Mouse (Mus musculus) embryonic facial prominence, embryonic 14.5 days (tissue): ENCODE results near the gene Gdf15. TPM values are rescaled to one million over a fixed set of nuclear protein-coding genes. Genes with fewer than 3 reads are reported as not detected.
A peak's percentile ranks its signal among the peaks of the same experiment; 100 is the strongest.

Experiments
- ATAC-seq: fragments of 200-750 bp; cut with Nextera tagmentation; 2 replicates; pipeline ENCODE4 v1.8.0; 2017; ENCODE audit warnings: low read depth, moderate number of reproducible peaks, moderate TSS enrichment
- DNase-seq: peaks from one replicate; pipeline ENCODE4 v3.0.0-alpha.2; 2015; ENCODE audit warnings: low spot score
- H3K27ac ChIP-seq: fragments of 300-500 bp; sonication (generic); replicated peaks from 2 replicates; pipeline ENCODE4 v1.5.1; 2014; ENCODE audit warnings: low read depth, mild to moderate bottlenecking, low read length, moderate library complexity
- H3K27me3 ChIP-seq: fragments of 300-500 bp; sonication (generic); replicated peaks from 2 replicates; pipeline ENCODE4 v1.6.1; 2014; ENCODE audit warnings: low read length; ENCODE audit not compliant: control insufficient read depth, insufficient read depth
- H3K36me3 ChIP-seq: fragments of 300-500 bp; sonication (generic); 2 replicates; pipeline ENCODE4 v1.6.1; 2014; ENCODE audit warnings: low read length, mixed read lengths; ENCODE audit not compliant: control insufficient read depth, insufficient read depth
- H3K4me1 ChIP-seq: fragments of 300-500 bp; sonication (generic); 2 replicates; pipeline ENCODE4 v1.6.1; 2014; ENCODE audit warnings: antibody characterized with exemption, low read length; ENCODE audit not compliant: control insufficient read depth, insufficient read depth
- H3K4me2 ChIP-seq: fragments of 300-500 bp; sonication (generic); 2 replicates; pipeline ENCODE4 v1.6.1; 2014; ENCODE audit warnings: low read depth, mild to moderate bottlenecking, low read length, moderate library complexity, mixed read lengths
- H3K4me3 ChIP-seq: fragments of 300-500 bp; sonication (generic); 2 replicates; pipeline ENCODE4 v1.5.1; 2014; ENCODE audit warnings: low read depth, mild to moderate bottlenecking, low read length
- H3K9ac ChIP-seq: fragments of 300-500 bp; sonication (generic); 2 replicates; pipeline ENCODE4 v1.6.1; 2014; ENCODE audit warnings: low read depth, mild to moderate bottlenecking, low read length, moderate library complexity, mixed read lengths
- H3K9me3 ChIP-seq: fragments of 300-500 bp; sonication (generic); 2 replicates; pipeline ENCODE4 v1.6.1; 2016; ENCODE audit warnings: low read length; ENCODE audit not compliant: control insufficient read depth
- WGBS: fragments of 180-500 bp; shearing (Covaris S2); extraction: QIAGEN DNeasy Blood & Tissue Kit; methylation state at CpG from one replicate; pipeline ENCODE4 v1.1.7; 2014; 5-methylcytosine and 5-hydroxymethylcytosine counted together
- polyA plus RNA-seq: library from polyadenylated mRNA; unstranded; fragments of >200 nt; fragmentation: Nextera tagmentation; extraction: Ambion mirVana; gene quantifications from 2 replicates; pipeline ENCODE4 v1.2.1, GENCODE M21; 2014

The Gdf15 gene
- polyA plus RNA-seq, 1 experiment from 2014 or later, result 0.28 TPM

DNA sequence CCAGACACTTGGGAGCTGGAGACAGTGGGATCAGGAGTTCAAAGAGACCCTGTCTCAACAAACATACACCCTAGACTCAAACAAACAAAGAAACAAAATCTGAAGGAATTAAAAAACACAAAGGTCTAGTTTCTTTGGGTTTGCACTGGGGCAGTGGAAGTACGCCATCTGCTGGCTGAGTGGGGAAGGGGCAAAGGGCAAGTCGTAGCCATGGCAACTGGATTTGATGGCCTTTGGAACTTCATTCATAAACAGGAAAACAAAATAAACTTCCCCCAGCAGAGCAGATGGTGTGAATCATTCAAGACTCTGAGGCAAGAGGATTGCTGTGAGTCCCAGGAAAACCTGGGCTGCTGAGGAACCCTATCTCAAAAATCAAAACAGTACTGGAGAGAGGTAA is 21.0 kb upstream of the Gdf15 start:
- WGBS, result 63% methylated on average over 2 of the region's 2 CpGs
- no peaks in the 10 kb centered on the region for H3K27me3 ChIP-seq
- H3K27ac ChIP-seq, result no peak overlapping the region
- H3K4me1 ChIP-seq, result peaks cover 10% of the 10 kb centered on the region; the same call in 1 of the 2 replicates
- H3K4me2 ChIP-seq, result no peak overlapping the region
- ATAC-seq (no peak), DNase-seq (no peak)
- no peaks in the 10 kb centered on the region for H3K9me3 ChIP-seq
- H3K36me3 ChIP-seq, result peaks cover 68% of the 10 kb centered on the region
- H3K9ac ChIP-seq, result no peak overlapping the region
- no peak overlapping the region for H3K4me3 ChIP-seq

GRCm38 (mm10) chr8:70650351-70650750 is 18.1 kb upstream of the Gdf15 start:
- no peaks in the 10 kb centered on the region for H3K27me3 ChIP-seq
- H3K4me1 ChIP-seq, result peaks cover 5% of the 10 kb centered on the region; the same call in 1 of the 2 replicates
- H3K27ac ChIP-seq, result no peak overlapping the region
- WGBS, result 95% methylated on average over 17 of the region's 17 CpGs
- DNase-seq (no peak), ATAC-seq (no peak)
- H3K9ac ChIP-seq, result no peak overlapping the region
- peaks cover 49% of the 10 kb centered on the region for H3K36me3 ChIP-seq
- no peak overlapping the region for H3K4me2 ChIP-seq
- no peak overlapping the region for H3K4me3 ChIP-seq
- H3K9me3 ChIP-seq, result no peaks in the 10 kb centered on the region

DNA sequence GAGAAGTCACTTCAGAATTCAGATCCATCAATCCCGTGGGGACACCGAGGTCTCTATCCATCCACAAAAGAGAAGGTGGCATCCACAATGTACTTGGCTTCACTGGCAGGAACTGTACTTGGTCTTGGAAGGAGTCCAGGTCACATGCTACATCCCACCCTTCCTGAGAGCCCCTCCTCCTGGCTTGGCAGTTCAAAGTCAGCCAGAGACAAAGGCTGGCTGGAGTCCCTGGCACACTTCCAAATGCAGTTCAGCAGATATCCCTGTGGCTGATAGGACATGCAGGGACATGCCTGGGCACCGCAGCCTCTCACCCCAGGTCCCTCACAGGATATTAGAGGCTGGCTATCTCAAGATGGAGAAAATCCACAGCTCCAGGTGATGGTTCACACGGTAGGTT is 17.1 kb upstream of the Gdf15 start:
- no peaks in the 10 kb centered on the region for H3K9me3 ChIP-seq
- H3K4me1 ChIP-seq, result peaks cover 5% of the 10 kb centered on the region; the same call in 1 of the 2 replicates
- no peak overlapping the region for H3K4me3 ChIP-seq
- DNase-seq (peak; percentile 95), ATAC-seq (peak; percentile 61)
- 45% methylated on average over 4 of the region's 4 CpGs for WGBS
- H3K4me2 ChIP-seq, result no peak overlapping the region
- peak overlapping the region; percentile 7; the same call in 1 of the 2 replicates for H3K27ac ChIP-seq
- H3K27me3 ChIP-seq, result no peaks in the 10 kb centered on the region
- no peak overlapping the region for H3K9ac ChIP-seq
- H3K36me3 ChIP-seq, result peaks cover 40% of the 10 kb centered on the region

GRCm38 (mm10) chr8:70648921-70649320 is 16.7 kb upstream of the Gdf15 start:
- no peaks in the 10 kb centered on the region for H3K9me3 ChIP-seq
- H3K4me2 ChIP-seq, result no peak overlapping the region
- peaks cover 5% of the 10 kb centered on the region; the same call in 1 of the 2 replicates for H3K4me1 ChIP-seq
- no peak overlapping the region for H3K4me3 ChIP-seq
- no peak overlapping the region for H3K9ac ChIP-seq
- no peaks in the 10 kb centered on the region for H3K27me3 ChIP-seq
- ATAC-seq (no peak), DNase-seq (no peak)
- WGBS, result 56% methylated on average over 3 of the region's 3 CpGs
- peaks cover 36% of the 10 kb centered on the region for H3K36me3 ChIP-seq
- H3K27ac ChIP-seq, result peak overlapping the region; percentile 1; the same call in 1 of the 2 replicates

- H3K36me3 ChIP-seq, result peaks cover 35% of the 10 kb centered on the region
- no peak overlapping the region for H3K9ac ChIP-seq
- 42% methylated on average over 1 of the region's 1 CpGs for WGBS
- no peak overlapping the region for H3K4me3 ChIP-seq
- H3K27ac ChIP-seq, result no peak overlapping the region
- H3K27me3 ChIP-seq, result no peaks in the 10 kb centered on the region
- ATAC-seq (no peak), DNase-seq (no peak)
- no peak overlapping the region for H3K4me2 ChIP-seq
- peaks cover 5% of the 10 kb centered on the region; the same call in 1 of the 2 replicates for H3K4me1 ChIP-seq
- H3K9me3 ChIP-seq, result no peaks in the 10 kb centered on the region
Observed at GRCm38 (mm10) chr8:70648164-70648442, 15.8 kb upstream of the Gdf15 start.

- Histone ChIP-seq H3K9me3 (no peaks in the 10 kb centered on the region), H3K9ac (peak overlapping the region; percentile 28; the same call in 1 of the 2 replicates), H3K27me3 (no peaks in the 10 kb centered on the region), H3K27ac (peak overlapping the region; percentile 49; the same call in 1 of the 2 replicates), H3K4me1 (peaks cover 5% of the 10 kb centered on the region; the same call in 1 of the 2 replicates), H3K4me3 (no peak overlapping the region), H3K36me3 (peaks cover 31% of the 10 kb centered on the region), H3K4me2 (no peak overlapping the region)
- WGBS, result 30% methylated on average over 8 of the region's 8 CpGs
- DNase-seq (peak; percentile 35), ATAC-seq (peak; percentile 20; the same call in 1 of the 2 replicates)
Observed at GRCm38 (mm10) chr8:70647343-70648163, 15.3 kb upstream of the Gdf15 start.

GRCm38 (mm10) chr8:70646775-70647174 is 14.5 kb upstream of the Gdf15 start:
- Histone ChIP-seq H3K27ac (no peak overlapping the region), H3K9me3 (no peaks in the 10 kb centered on the region), H3K27me3 (no peaks in the 10 kb centered on the region), H3K4me2 (no peak overlapping the region), H3K4me1 (peaks cover 5% of the 10 kb centered on the region; the same call in 1 of the 2 replicates), H3K36me3 (peaks cover 23% of the 10 kb centered on the region), H3K4me3 (no peak overlapping the region), H3K9ac (no peak overlapping the region)
- DNase-seq (no peak), ATAC-seq (no peak)

DNA sequence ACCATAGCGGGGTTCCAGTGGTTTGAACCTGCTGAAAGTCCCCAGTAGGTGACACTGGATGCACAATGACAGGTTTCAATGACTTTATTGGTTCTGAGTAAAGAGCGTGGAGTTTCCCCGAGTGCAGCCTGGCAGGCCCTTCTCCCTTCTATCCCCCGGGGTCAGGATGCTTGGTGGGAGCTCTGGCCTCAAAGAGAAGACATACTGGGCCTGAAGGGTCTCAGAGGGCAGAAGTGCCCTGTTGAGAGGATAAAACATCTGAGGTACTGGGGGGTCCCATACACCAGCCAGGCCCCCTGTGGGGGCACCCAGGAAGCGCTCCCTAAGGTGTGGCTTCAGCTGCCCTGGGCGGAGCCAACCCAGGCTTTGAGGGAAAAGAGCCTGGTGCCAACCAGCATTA is 14.1 kb upstream of the Gdf15 start:
- no peak for DNase-seq
- 74% methylated on average over 6 of the region's 6 CpGs for WGBS

More for the DNA sequence above, 14.1 kb upstream of the Gdf15 start:
- Histone ChIP-seq H3K9me3 (no peaks in the 10 kb centered on the region), H3K27me3 (no peaks in the 10 kb centered on the region), H3K4me1 (peaks cover 5% of the 10 kb centered on the region; the same call in 1 of the 2 replicates), H3K4me3 (no peak overlapping the region), H3K4me2 (no peak overlapping the region), H3K27ac (no peak overlapping the region), H3K36me3 (peaks cover 19% of the 10 kb centered on the region), H3K9ac (no peak overlapping the region)
- ATAC-seq, result no peak
